Mouse (Mus musculus) neural tube, embryonic 14.5 days (tissue): ENCODE results near the gene Vmn1r94. TPM values are rescaled to one million over a fixed set of nuclear protein-coding genes. Genes with fewer than 3 reads are reported as not detected.
"Not testable (repeated sequence)": the region's sequence is repeated elsewhere in the genome, so short reads cannot be mapped to it uniquely, and the experiment has no call there.

Experiments
- ATAC-seq: fragments of 200-750 bp; cut with Nextera tagmentation; 2 replicates; pipeline ENCODE4 v1.8.0; 2017; ENCODE audit warnings: low read depth, mild to moderate bottlenecking, moderate TSS enrichment, moderate library complexity
- H3K27ac ChIP-seq: fragments of 300-500 bp; sonication (generic); 2 replicates; pipeline ENCODE4 v1.5.1; 2014; ENCODE audit warnings: low read depth, mild to moderate bottlenecking, control low read depth, low read length, moderate library complexity, mixed read lengths
- H3K27me3 ChIP-seq: fragments of 300-500 bp; sonication (generic); 2 replicates; pipeline ENCODE4 v1.6.1; 2014; ENCODE audit warnings: low read length; ENCODE audit not compliant: control insufficient read depth, insufficient read depth
- H3K36me3 ChIP-seq: fragments of 300-500 bp; sonication (generic); 2 replicates; pipeline ENCODE4 v1.6.1; 2014; ENCODE audit warnings: low read length, mixed read lengths; ENCODE audit not compliant: control insufficient read depth, insufficient read depth
- H3K4me1 ChIP-seq: fragments of 300-500 bp; sonication (generic); 2 replicates; pipeline ENCODE4 v1.6.1; 2014; ENCODE audit warnings: low read length; ENCODE audit not compliant: control insufficient read depth, insufficient read depth
- H3K4me2 ChIP-seq: fragments of 300-500 bp; sonication (generic); 2 replicates; pipeline ENCODE4 v1.6.1; 2014; ENCODE audit warnings: mild to moderate bottlenecking, low read depth, low read length, control low read depth
- H3K4me3 ChIP-seq: fragments of 300-500 bp; sonication (generic); 2 replicates; pipeline ENCODE4 v1.5.1; 2014; ENCODE audit warnings: low read depth, low read length, control low read depth, mixed read lengths
- H3K9ac ChIP-seq: fragments of 300-500 bp; sonication (generic); replicated peaks from 2 replicates; pipeline ENCODE4 v1.6.1; 2014; ENCODE audit warnings: low read depth, mild to moderate bottlenecking, control low read depth, low read length, mixed read lengths
- H3K9me3 ChIP-seq: fragments of 300-500 bp; sonication (generic); 2 replicates; pipeline ENCODE4 v1.6.1; 2016; ENCODE audit warnings: low read length; ENCODE audit not compliant: control insufficient read depth
- WGBS: fragments of 180-500 bp; shearing (Covaris S2); extraction: QIAGEN DNeasy Blood & Tissue Kit; methylation state at CpG from one replicate; pipeline ENCODE4 v1.1.7; 2014; 5-methylcytosine and 5-hydroxymethylcytosine counted together
- polyA plus RNA-seq: library from polyadenylated mRNA; unstranded; fragments of >200 nt; fragmentation: Nextera tagmentation; extraction: Ambion mirVana; gene quantifications from 2 replicates; pipeline ENCODE4 v1.2.1, GENCODE M21; 2014

The Vmn1r94 gene
- not detected in 2 replicates for polyA plus RNA-seq

GRCm38 (mm10) chr7:20168277-20168676, at the start of gene Vmn1r94:
Gene Vmn1r94, minus strand, starts transcription at chr7:20168377.
- H3K27ac ChIP-seq, H3K9ac ChIP-seq, H3K9me3 ChIP-seq, H3K4me3 ChIP-seq, ATAC-seq, H3K36me3 ChIP-seq, H3K4me2 ChIP-seq, H3K4me1 ChIP-seq, H3K27me3 ChIP-seq: not testable (repeated sequence)
- no CpG with 5 or more reads among the region's 3 CpGs for WGBS

DNA sequence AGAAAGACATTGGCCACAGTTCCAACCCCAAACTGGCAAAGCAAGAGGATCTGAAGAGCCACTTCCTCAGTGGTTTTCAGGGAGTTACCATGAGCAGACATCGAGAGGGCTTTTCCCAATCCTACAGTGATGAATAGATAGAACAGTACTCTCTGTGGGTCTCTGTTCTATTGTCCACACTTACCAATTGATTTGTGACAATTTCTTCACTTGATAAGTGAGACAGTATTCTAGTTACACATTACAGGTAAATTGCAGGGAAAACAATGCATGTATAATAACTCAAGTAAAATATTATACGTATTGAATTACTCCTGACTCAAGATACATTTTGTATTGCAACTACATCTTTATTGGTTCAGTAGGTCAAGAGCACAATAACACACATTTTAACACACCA, 37.3 kb upstream of the Vmn1r94 start, which contains the start of gene Gm6164:
Gene Gm6164, minus strand, starts transcription at position 101 of the 400 bp plus-strand sequence.
- not testable (repeated sequence) for H3K4me1 ChIP-seq, H3K27me3 ChIP-seq, H3K36me3 ChIP-seq, H3K9me3 ChIP-seq, H3K9ac ChIP-seq, ATAC-seq, H3K4me2 ChIP-seq, H3K4me3 ChIP-seq, H3K27ac ChIP-seq
- no CpG with 5 or more reads among the region's 2 CpGs for WGBS

GRCm38 (mm10) chr7:20193410-20193809, 25.2 kb upstream of the Vmn1r94 start, which contains the start of gene Vmn1r95:
Gene Vmn1r95, plus strand, starts transcription at chr7:20193710.
- H3K27ac ChIP-seq = not testable (repeated sequence)
- WGBS = no CpG with 5 or more reads among the region's 3 CpGs

GRCm38 (mm10) chr7:20138988-20139387, 29.2 kb downstream of the Vmn1r94 start, which contains the start of gene Vmn1r93:
Gene Vmn1r93, minus strand, starts transcription at chr7:20139088.
- not testable (repeated sequence) for H3K36me3 ChIP-seq, H3K27ac ChIP-seq, H3K4me3 ChIP-seq, ATAC-seq, H3K27me3 ChIP-seq, H3K4me2 ChIP-seq, H3K4me1 ChIP-seq, H3K9ac ChIP-seq, H3K9me3 ChIP-seq
- WGBS = no CpG with 5 or more reads among the region's 5 CpGs

More at GRCm38 (mm10) chr7:20193410-20193809, 25.2 kb upstream of the Vmn1r94 start, which contains the start of gene Vmn1r95:
- H3K4me3 ChIP-seq, H3K9ac ChIP-seq, H3K4me1 ChIP-seq, H3K4me2 ChIP-seq, H3K9me3 ChIP-seq, ATAC-seq, H3K27me3 ChIP-seq, H3K36me3 ChIP-seq: not testable (repeated sequence)

DNA sequence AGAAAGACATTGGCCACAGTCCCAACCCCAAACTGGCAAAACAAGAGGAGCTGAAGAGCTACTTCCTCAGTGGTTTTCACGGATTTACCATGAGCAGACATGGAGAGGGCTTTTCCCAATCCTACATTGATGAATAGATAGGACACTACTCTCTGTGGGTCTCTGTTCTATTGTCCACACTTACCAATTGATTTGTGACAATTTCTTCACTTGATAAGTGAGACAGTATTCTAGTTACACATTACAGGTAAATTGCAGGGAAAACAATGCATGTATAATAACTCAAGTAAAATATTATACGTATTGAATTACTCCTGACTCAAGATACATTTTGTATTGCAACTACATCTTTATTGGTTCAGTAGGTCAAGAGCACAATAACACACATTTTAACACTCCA, 45.7 kb downstream of the Vmn1r94 start, which contains the start of gene Gm16442:
Gene Gm16442, minus strand, starts transcription at position 101 of the 400 bp plus-strand sequence.
- no CpG with 5 or more reads among the region's 2 CpGs for WGBS

More for the DNA sequence above, 45.7 kb downstream of the Vmn1r94 start, which contains the start of gene Gm16442:
- H3K9ac ChIP-seq, H3K36me3 ChIP-seq, H3K4me1 ChIP-seq, H3K4me2 ChIP-seq, ATAC-seq, H3K27ac ChIP-seq, H3K9me3 ChIP-seq, H3K4me3 ChIP-seq, H3K27me3 ChIP-seq: not testable (repeated sequence)

Other genes starting within 250 kb of the Vmn1r94 start
- 7.2 and 9.1 TPM in 2 replicates for gene Pvr, start 247.2 kb downstream of the Vmn1r94 start, polyA plus RNA-seq
- not detected in 2 replicates for gene Igsf23, start 217.6 kb downstream of the Vmn1r94 start, polyA plus RNA-seq
- gene Ceacam20, start 203.0 kb downstream of the Vmn1r94 start, polyA plus RNA-seq = not detected in 2 replicates
- not detected in 2 replicates for gene Nlrp9b, start 176.9 kb downstream of the Vmn1r94 start, polyA plus RNA-seq
- gene Vmn1r91, start 68.7 kb downstream of the Vmn1r94 start, polyA plus RNA-seq = not detected in 2 replicates
- not detected in 2 replicates for gene Gm16442, start 45.8 kb downstream of the Vmn1r94 start, polyA plus RNA-seq
- gene Vmn1r93, start 29.3 kb downstream of the Vmn1r94 start, polyA plus RNA-seq = not detected in 2 replicates
- not detected in 2 replicates for gene Vmn1r95, start 25.3 kb upstream of the Vmn1r94 start, polyA plus RNA-seq
- not detected in 2 replicates for gene Gm6164, start 37.2 kb upstream of the Vmn1r94 start, polyA plus RNA-seq
- not detected in 2 replicates for gene Gm4498, start 65.5 kb upstream of the Vmn1r94 start, polyA plus RNA-seq
- gene Gm5890, start 94.5 kb upstream of the Vmn1r94 start, polyA plus RNA-seq = not detected in 2 replicates
- gene Gm4133, start 165.7 kb upstream of the Vmn1r94 start, polyA plus RNA-seq = not detected in 2 replicates
- gene Gm5728, start 207.0 kb upstream of the Vmn1r94 start, polyA plus RNA-seq = not detected in 2 replicates
- not detected in 2 replicates for gene Vmn1r100, start 249.6 kb upstream of the Vmn1r94 start, polyA plus RNA-seq